30 mouse cellular contexts compared by ENCODE assay signal in genomic region chr7:90882740-90883139, GRCm38 (mm10).
DNase-seq lines count a peak whose midpoint lies in the region; ATAC-seq and TF ChIP-seq lines count a peak whose summit lies in the region.
"Had no signal": no experiment of that assay in that cellular context is flagged by ENCODE, and none has a peak within 500 bp of the region (broad histone marks: within the 10 kb centered on the region; RNA-seq: fewer than 3 reads in every experiment).

No protein-coding gene starts in this region.

- no peak overlapping the region for H3K27ac ChIP-seq in cerebellum, adult 2 months (ENCODE audit: insufficient read depth, low read length)
- peak overlapping the region; percentile 48; the same call in 1 of the 2 replicates for H3K27ac ChIP-seq in liver, postnatal 0 days (ENCODE audit: low read depth)
- H3K27ac ChIP-seq in liver, embryonic 11.5 days (ENCODE audit: low read depth, low read length) = no peak overlapping the region
- H3K27ac ChIP-seq: embryonic facial prominence, embryonic 10.5 days; embryonic facial prominence, embryonic 13.5 days; forebrain, embryonic 12.5 days; forebrain, embryonic 15.5 days; heart, adult 2 months; heart, embryonic 10.5 days; heart, embryonic 13.5 days; hindbrain, embryonic 14.5 days; hindbrain, postnatal 0 days had no signal

- no peak overlapping the region for H3K4me2 ChIP-seq in liver, postnatal 0 days (ENCODE audit: low read depth, low read length)
- no peak overlapping the region for H3K4me2 ChIP-seq in liver, embryonic 11.5 days
- H3K4me2 ChIP-seq: embryonic facial prominence, embryonic 13.5 days; forebrain, embryonic 12.5 days; forebrain, embryonic 15.5 days; heart, embryonic 13.5 days; hindbrain, embryonic 14.5 days had no signal

- H3K9me3 ChIP-seq in liver, postnatal 0 days (ENCODE audit: low read length) = no peaks in the 10 kb centered on the region
- H3K9me3 ChIP-seq in liver, embryonic 11.5 days (ENCODE audit: control insufficient read depth, low read length) = no peaks in the 10 kb centered on the region
- H3K9me3 ChIP-seq: embryonic facial prominence, embryonic 10.5 days; embryonic facial prominence, embryonic 13.5 days; forebrain, embryonic 12.5 days; forebrain, embryonic 15.5 days; G1E; heart, embryonic 10.5 days; heart, embryonic 13.5 days had no signal

- WGBS in cerebellum, adult 2 months = 35% methylated on average over 3 of the region's 3 CpGs
- WGBS in liver, postnatal 0 days (ENCODE audit: insufficient replicate concordance) = 46% methylated on average over 3 of the region's 3 CpGs
- 52% methylated on average over 3 of the region's 3 CpGs for WGBS in liver, embryonic 11.5 days

- no peak for TF ChIP-seq EP300 in liver, postnatal 0 days (IDR thresholded peaks at IDR 0.05; ENCODE audit: low read depth)

- no peak overlapping the region for H3K4me3 ChIP-seq in cerebellum, adult 2 months (replicated peaks; ENCODE audit: insufficient read depth, low read depth, low read length)
- H3K4me3 ChIP-seq in liver, postnatal 0 days (ENCODE audit: low read depth, low read length) = no peak overlapping the region
- H3K4me3 ChIP-seq in liver, embryonic 11.5 days (ENCODE audit: low read depth, low read length) = no peak overlapping the region
- H3K4me3 ChIP-seq: embryonic facial prominence, embryonic 10.5 days; embryonic facial prominence, embryonic 13.5 days; erythroblast, embryonic 14.5 days; forebrain, embryonic 12.5 days; forebrain, embryonic 15.5 days; heart, adult 2 months; heart, embryonic 10.5 days; heart, embryonic 13.5 days had no signal

- peak; percentile 7 to 22 for DNase-seq in cerebellum, adult 2 months
- no peak for DNase-seq in cerebellum, postnatal 25 days
- DNase-seq in cerebellum, postnatal 10 days = peak; percentile 2 to 4
- DNase-seq in cerebellum, postnatal 4 days (ENCODE audit: low spot score in 2 of 2) = no peak
- peak; percentile 48 for DNase-seq in liver, postnatal 0 days
- no peak for DNase-seq in liver, embryonic 11.5 days (ENCODE audit: low spot score)
- DNase-seq in brain, adult 2 months (ENCODE audit: low read depth, low spot score) = peak; percentile 27
- DNase-seq: adrenal gland, postnatal 10 days; adrenal gland, postnatal 36 days; B cell, adult 2 months; cerebellum, adult 8-10 months; embryo, embryonic 11 days; gastrocnemius, postnatal 25 days; heart, adult 2 months; heart, postnatal 14 days; heart, postnatal 4 days had no signal

- TF ChIP-seq POLR2A in cerebellum, adult 2 months (IDR thresholded peaks at IDR 0.05; ENCODE audit: borderline replicate concordance, insufficient read depth, low read length) = no peak

- H3K36me3 ChIP-seq in liver, postnatal 0 days (replicated peaks; ENCODE audit: insufficient read depth, low read length) = no peaks in the 10 kb centered on the region
- no peaks in the 10 kb centered on the region for H3K36me3 ChIP-seq in liver, embryonic 11.5 days (ENCODE audit: control insufficient read depth, insufficient read depth, low read length)
- H3K36me3 ChIP-seq: embryonic facial prominence, embryonic 10.5 days; embryonic facial prominence, embryonic 13.5 days; forebrain, embryonic 12.5 days; forebrain, embryonic 15.5 days; G1E; heart, embryonic 10.5 days; heart, embryonic 13.5 days had no signal

- no peaks in the 10 kb centered on the region for H3K27me3 ChIP-seq in cerebellum, adult 2 months (ENCODE audit: control insufficient read depth, insufficient read depth, low read length)
- H3K27me3 ChIP-seq in liver, postnatal 0 days (ENCODE audit: insufficient read depth, low read length) = no peaks in the 10 kb centered on the region
- no peaks in the 10 kb centered on the region for H3K27me3 ChIP-seq in liver, embryonic 11.5 days (replicated peaks; ENCODE audit: control insufficient read depth, insufficient read depth, low read length)
- H3K27me3 ChIP-seq: CH12.LX; embryonic facial prominence, embryonic 13.5 days; forebrain, embryonic 12.5 days; forebrain, embryonic 15.5 days had no signal

- H3K4me1 ChIP-seq in cerebellum, adult 2 months (ENCODE audit: control insufficient read depth, insufficient read depth, low read length) = 0 out of 2 replicates have a peak, but pooled peaks cover 2% of the 10 kb centered on the region
- peaks cover 3% of the 10 kb centered on the region; the same call in 1 of the 2 replicates for H3K4me1 ChIP-seq in liver, postnatal 0 days (ENCODE audit: insufficient read depth)
- no peaks in the 10 kb centered on the region for H3K4me1 ChIP-seq in liver, embryonic 11.5 days (replicated peaks; ENCODE audit: control insufficient read depth, insufficient read depth, low read length)

- no peak for TF ChIP-seq CTCF in cerebellum, adult 2 months (IDR thresholded peaks at IDR 0.05; ENCODE audit: borderline replicate concordance, insufficient read depth, low read depth, low read length)
- no peak for TF ChIP-seq CTCF in liver, postnatal 0 days (IDR thresholded peaks at IDR 0.05; ENCODE audit: low read depth)

- H3K9ac ChIP-seq in liver, postnatal 0 days (replicated peaks) = no peak overlapping the region
- no peak overlapping the region for H3K9ac ChIP-seq in liver, embryonic 11.5 days (ENCODE audit: low read depth, low read length)
- H3K9ac ChIP-seq: embryonic facial prominence, embryonic 13.5 days; forebrain, embryonic 12.5 days; forebrain, embryonic 15.5 days; heart, embryonic 13.5 days; hindbrain, embryonic 14.5 days had no signal

- peak; percentile 92 for ATAC-seq in liver, postnatal 0 days
- no peak for ATAC-seq in liver, embryonic 11.5 days (replicated peaks; ENCODE audit: low FRiP score)
- ATAC-seq: forebrain, embryonic 15.5 days; hindbrain, postnatal 0 days; inflammation-experienced regulatory T-cells, adult 6 months; intestine, embryonic 16.5 days; Patski had no signal

Comparison
In these comparisons a context has a peak if more than half of its experiments do, and no peak if none do; other contexts are left out.
1. DNase-seq: peak in cerebellum, adult 2 months (2 of 2), cerebellum, postnatal 10 days (2 of 2), liver, postnatal 0 days (single experiment) and brain, adult 2 months (single experiment); none in cerebellum, postnatal 25 days (0 of 2), cerebellum, postnatal 4 days (0 of 2) and liver, embryonic 11.5 days (single experiment).